In the genomic region with DNA sequence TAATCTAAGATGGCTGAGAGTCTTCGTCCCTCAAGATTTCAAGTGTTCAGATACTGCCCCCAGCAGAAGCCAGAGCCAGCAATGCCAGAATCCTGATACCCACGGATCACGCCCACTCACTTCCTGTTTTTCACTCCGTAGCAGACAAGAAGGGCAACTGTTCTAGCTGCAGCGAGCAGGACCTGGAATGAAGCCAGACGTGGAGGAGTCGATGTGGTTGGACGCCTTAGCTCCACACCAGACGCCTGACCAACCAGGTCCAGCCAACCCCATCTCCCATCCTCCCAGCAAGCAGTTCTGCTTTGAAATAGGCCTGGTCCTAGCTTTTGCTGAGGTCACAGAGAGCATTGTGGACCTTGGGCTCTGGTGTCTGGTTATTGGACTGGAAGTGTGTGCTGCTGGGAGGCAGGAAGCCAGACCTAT, we compare ENCODE assay signal across 9 mouse cellular contexts. TPM values are rescaled to one million over a fixed set of nuclear protein-coding genes. Genes with fewer than 3 reads are reported as not detected.
A peak's percentile ranks its signal among the peaks of the same experiment; 100 is the strongest.
DNase-seq lines count a peak whose midpoint lies in the region; ATAC-seq and TF ChIP-seq lines count a peak whose summit lies in the region.
"Had no signal": no experiment of that assay in that cellular context is flagged by ENCODE, and none has a peak within 500 bp of the region (broad histone marks: within the 10 kb centered on the region; RNA-seq: fewer than 3 reads in every experiment).

No protein-coding gene starts in this region.

- H3K4me3 ChIP-seq in MEL (ENCODE audit: control insufficient read depth in 1 of 2, insufficient read depth in 1 of 2, low read depth in 2 of 2, low read length in 2 of 2) = peak overlapping the region; percentile 13 to 52
- H3K4me3 ChIP-seq in bone marrow macrophage, adult 2 months (ENCODE audit: insufficient read depth, low read length) = peak overlapping the region; percentile 24; the same call in 1 of the 2 replicates
- H3K4me3 ChIP-seq in heart, postnatal 0 days (ENCODE audit: low read depth, low read length) = no peak overlapping the region
- H3K4me3 ChIP-seq in layer of hippocampus, adult 2 months = no peak overlapping the region
- H3K4me3 ChIP-seq in lung, embryonic 16.5 days (ENCODE audit: low read length) = no peak overlapping the region
- no peak overlapping the region for H3K4me3 ChIP-seq in stomach, embryonic 14.5 days (ENCODE audit: low read depth, low read length)
- H3K4me3 ChIP-seq in midbrain, postnatal 0 days (ENCODE audit: low read depth, low read length) = no peak overlapping the region
- H3K4me3 ChIP-seq in hindbrain, embryonic 10.5 days = no peak overlapping the region

- no peak for TF ChIP-seq CTCF in MEL (IDR thresholded peaks at IDR 0.05 in 2 of 3, conservative IDR thresholded peaks at IDR 0.05 in 1 of 3; ENCODE audit: control insufficient read depth in 1 of 3, insufficient read depth in 1 of 3, low read depth in 2 of 3, low read length in 3 of 3, poor library complexity in 1 of 3, severe bottlenecking in 1 of 3)
- no peak for TF ChIP-seq CTCF in bone marrow macrophage, adult 2 months (IDR thresholded peaks at IDR 0.05; ENCODE audit: low read depth, low read length)
- TF ChIP-seq CTCF in heart, postnatal 0 days (IDR thresholded peaks at IDR 0.05; ENCODE audit: low read depth) = no peak
- no peak for TF ChIP-seq CTCF in layer of hippocampus, adult 2 months (conservative IDR thresholded peaks at IDR 0.05)
- TF ChIP-seq CTCF in midbrain, postnatal 0 days (IDR thresholded peaks at IDR 0.05) = no peak

- H3K9me3 ChIP-seq in MEL (replicated peaks; ENCODE audit: insufficient read depth, low read length) = no peaks in the 10 kb centered on the region
- peaks cover 8% of the 10 kb centered on the region for H3K9me3 ChIP-seq in heart, postnatal 0 days (replicated peaks; ENCODE audit: control insufficient read depth, low read length)
- peaks cover 2% of the 10 kb centered on the region; the same call in 1 of the 2 replicates for H3K9me3 ChIP-seq in lung, embryonic 16.5 days (ENCODE audit: control insufficient read depth, low read length)
- peaks cover 7% of the 10 kb centered on the region; the same call in 1 of the 2 replicates for H3K9me3 ChIP-seq in stomach, embryonic 14.5 days (ENCODE audit: control insufficient read depth, low read depth, low read length)
- peaks cover 4% of the 10 kb centered on the region; the same call in 1 of the 2 replicates for H3K9me3 ChIP-seq in midbrain, postnatal 0 days (ENCODE audit: low read length)
- peaks cover 21% of the 10 kb centered on the region for H3K9me3 ChIP-seq in hindbrain, embryonic 10.5 days

- TF ChIP-seq EP300 in MEL (IDR thresholded peaks at IDR 0.05; ENCODE audit: low read depth in 1 of 2, low read length in 2 of 2) = peak; percentile 70 to 73
- no peak for TF ChIP-seq EP300 in heart, postnatal 0 days (IDR thresholded peaks at IDR 0.05; ENCODE audit: low read depth)

- no peaks in the 10 kb centered on the region for H3K27me3 ChIP-seq in MEL (ENCODE audit: control insufficient read depth in 1 of 2, insufficient read depth in 2 of 2, low read length in 2 of 2)
- no peaks in the 10 kb centered on the region for H3K27me3 ChIP-seq in heart, postnatal 0 days (ENCODE audit: control insufficient read depth, insufficient read depth, low read length)
- no peaks in the 10 kb centered on the region for H3K27me3 ChIP-seq in lung, embryonic 16.5 days (ENCODE audit: control insufficient read depth, insufficient read depth, low read depth, low read length)
- H3K27me3 ChIP-seq in stomach, embryonic 14.5 days (ENCODE audit: control insufficient read depth, insufficient read depth, low read length) = no peaks in the 10 kb centered on the region
- H3K27me3 ChIP-seq in midbrain, postnatal 0 days (ENCODE audit: insufficient read depth, low read length) = no peaks in the 10 kb centered on the region
- no peaks in the 10 kb centered on the region for H3K27me3 ChIP-seq in hindbrain, embryonic 10.5 days (ENCODE audit: insufficient read depth, poor library complexity, severe bottlenecking)

- H3K27ac ChIP-seq in MEL (ENCODE audit: control insufficient read depth, low read depth, low read length) = peak overlapping the region; percentile 82
- H3K27ac ChIP-seq in bone marrow macrophage, adult 2 months (ENCODE audit: insufficient read depth, low read depth, low read length) = peak overlapping the region; percentile 97
- H3K27ac ChIP-seq in heart, postnatal 0 days (ENCODE audit: low read depth) = peak overlapping the region; percentile 44; the same call in 1 of the 2 replicates
- H3K27ac ChIP-seq in layer of hippocampus, adult 2 months = peak overlapping the region; percentile 67; the same call in 1 of the 2 replicates
- peak overlapping the region; percentile 72 for H3K27ac ChIP-seq in lung, embryonic 16.5 days (ENCODE audit: low read length)
- H3K27ac ChIP-seq in stomach, embryonic 14.5 days (ENCODE audit: low read length) = no peak overlapping the region
- no peak overlapping the region for H3K27ac ChIP-seq in midbrain, postnatal 0 days (ENCODE audit: low read depth, low read length)
- H3K27ac ChIP-seq in hindbrain, embryonic 10.5 days = no peak overlapping the region

- peaks cover 7% of the 10 kb centered on the region in 2 experiments for H3K4me1 ChIP-seq in MEL (ENCODE audit: control insufficient read depth in 1 of 2, insufficient read depth in 2 of 2, low read length in 2 of 2)
- H3K4me1 ChIP-seq in bone marrow macrophage, adult 2 months (ENCODE audit: control insufficient read depth, insufficient read depth, low read length) = peaks cover 12% of the 10 kb centered on the region
- H3K4me1 ChIP-seq in heart, postnatal 0 days (ENCODE audit: control insufficient read depth, insufficient read depth) = peaks cover 4% of the 10 kb centered on the region; the same call in 1 of the 2 replicates
- H3K4me1 ChIP-seq in lung, embryonic 16.5 days (replicated peaks; ENCODE audit: control insufficient read depth, insufficient read depth, low read length) = peaks cover 5% of the 10 kb centered on the region; the same call in 1 of the 2 replicates
- H3K4me1 ChIP-seq in stomach, embryonic 14.5 days (ENCODE audit: control insufficient read depth, insufficient read depth, low read length) = peaks cover 3% of the 10 kb centered on the region; the same call in 1 of the 2 replicates
- no peaks in the 10 kb centered on the region for H3K4me1 ChIP-seq in midbrain, postnatal 0 days (ENCODE audit: insufficient read depth, low read length)
- H3K4me1 ChIP-seq in hindbrain, embryonic 10.5 days (replicated peaks) = no peaks in the 10 kb centered on the region

- ATAC-seq in heart, postnatal 0 days (ENCODE audit: insufficient read depth, low read depth) = peak; percentile 72
- peak; percentile 92 for ATAC-seq in lung, embryonic 16.5 days (ENCODE audit: low read depth)
- ATAC-seq in stomach, embryonic 14.5 days (ENCODE audit: insufficient number of reproducible peaks, insufficient read depth, low FRiP score, low read depth) = peak; percentile 53; the same call in 1 of the 2 replicates
- ATAC-seq in midbrain, postnatal 0 days (ENCODE audit: low FRiP score) = no peak

- WGBS in heart, postnatal 0 days = 25% methylated on average over 9 of the region's 9 CpGs
- 25% methylated on average over 9 of the region's 9 CpGs for WGBS in lung, embryonic 16.5 days
- 57% methylated on average over 9 of the region's 9 CpGs for WGBS in stomach, embryonic 14.5 days
- 73% methylated on average over 9 of the region's 9 CpGs for WGBS in midbrain, postnatal 0 days
- WGBS in hindbrain, embryonic 10.5 days = 86% methylated on average over 9 of the region's 9 CpGs

- peaks cover 0 to 5% of the 10 kb centered on the region in 2 experiments; a peak in 1 of 4 replicates for H3K36me3 ChIP-seq in MEL (ENCODE audit: control insufficient read depth in 1 of 2, insufficient read depth in 2 of 2, low read length in 2 of 2)
- no peaks in the 10 kb centered on the region for H3K36me3 ChIP-seq in heart, postnatal 0 days (replicated peaks; ENCODE audit: control insufficient read depth, insufficient read depth, low read length)
- H3K36me3 ChIP-seq in lung, embryonic 16.5 days (ENCODE audit: control insufficient read depth, insufficient read depth, low read length) = no peaks in the 10 kb centered on the region
- H3K36me3 ChIP-seq in stomach, embryonic 14.5 days (ENCODE audit: control insufficient read depth, insufficient read depth, low read length) = no peaks in the 10 kb centered on the region
- no peaks in the 10 kb centered on the region for H3K36me3 ChIP-seq in midbrain, postnatal 0 days (ENCODE audit: insufficient read depth, low read length)
- H3K36me3 ChIP-seq in hindbrain, embryonic 10.5 days = no peaks in the 10 kb centered on the region

- peak overlapping the region; percentile 34 for H3K9ac ChIP-seq in MEL (ENCODE audit: control insufficient read depth, low read depth, low read length, poor library complexity, severe bottlenecking)
- 0 out of 2 replicates have a peak overlapping the region, but pooled peaks have one; percentile 6 for H3K9ac ChIP-seq in heart, postnatal 0 days (replicated peaks; ENCODE audit: low read depth, low read length)
- no peak overlapping the region for H3K9ac ChIP-seq in lung, embryonic 16.5 days (ENCODE audit: low read length)
- no peak overlapping the region for H3K9ac ChIP-seq in stomach, embryonic 14.5 days (replicated peaks; ENCODE audit: low read depth, low read length)
- H3K9ac ChIP-seq in midbrain, postnatal 0 days (replicated peaks; ENCODE audit: low read length, poor library complexity, severe bottlenecking) = no peak overlapping the region

- H3K4me2 ChIP-seq in heart, postnatal 0 days (ENCODE audit: low read depth, low read length) = 0 out of 2 replicates have a peak overlapping the region, but pooled peaks have one; percentile 6
- no peak overlapping the region for H3K4me2 ChIP-seq in lung, embryonic 16.5 days (ENCODE audit: low read depth, low read length)
- no peak overlapping the region for H3K4me2 ChIP-seq in stomach, embryonic 14.5 days (replicated peaks; ENCODE audit: low read depth, low read length)
- H3K4me2 ChIP-seq in midbrain, postnatal 0 days (ENCODE audit: low read depth, low read length, poor library complexity, severe bottlenecking) = no peak overlapping the region

- peak; percentile 97 for DNase-seq in MEL (ENCODE audit: low read depth, low spot score)
- DNase-seq in heart, postnatal 0 days (ENCODE audit: low spot score) = peak; percentile 66
- DNase-seq in layer of hippocampus, adult 2 months (ENCODE audit: low spot score in 2 of 2) = peak; percentile 25 to 73
- DNase-seq in midbrain, postnatal 0 days (ENCODE audit: low spot score) = no peak
- DNase-seq in hindbrain, embryonic 10.5 days (ENCODE audit: low spot score) = no peak

- no peaks in the 10 kb centered on the region for H3K79me2 ChIP-seq in MEL (ENCODE audit: control insufficient read depth, insufficient read depth, low read length, poor library complexity)

- peak in 1 of 2 experiments; percentile 58; a peak in 2 of 4 replicates for TF ChIP-seq POLR2A in MEL (IDR thresholded peaks at IDR 0.05; ENCODE audit: control insufficient read depth in 1 of 2, insufficient read depth in 1 of 2, low read depth in 1 of 2, low read length in 2 of 2, poor library complexity in 1 of 2)
- no peak for TF ChIP-seq POLR2A in bone marrow macrophage, adult 2 months (IDR thresholded peaks at IDR 0.05; ENCODE audit: borderline replicate concordance, low read depth, low read length)

- TF ChIP-seq RAD21 in MEL (IDR thresholded peaks at IDR 0.05; ENCODE audit: low read depth, low read length) = no peak

RNA-seq across cellular contexts. Expression of a gene that starts 33.9 kb away (rescaled TPM):
- not detected in 2 replicates for total RNA-seq in MEL (2012; rRNA removed)
- not detected for polyA plus RNA-seq in MEL (2012; ENCODE audit: insufficient read depth in 1 of 2, insufficient read length in 2 of 2, low read depth in 1 of 2, low replicate concordance in 2 of 2, missing spikeins in 1 of 2)
- not detected in 2 replicates for polyA plus RNA-seq in bone marrow macrophage, adult 2 months (2012; ENCODE audit: insufficient read depth, insufficient read length, missing spikeins)
- not detected in 2 replicates for total RNA-seq in heart, postnatal 0 days (2014; rRNA removed; ENCODE audit: low replicate concordance)
- polyA plus RNA-seq in heart, postnatal 0 days (2015; fragmentation: Nextera tagmentation; extraction: Ambion mirVana) = not detected in 2 replicates
- total RNA-seq in layer of hippocampus, adult 2 months (2021) = not detected
- polyA plus RNA-seq in lung, embryonic 16.5 days (2015; fragmentation: Nextera tagmentation; extraction: Ambion mirVana) = 0.10 and 0.38 TPM in 2 replicates
- 0.36 TPM in 2 replicates for polyA plus RNA-seq in stomach, embryonic 14.5 days (2014; fragmentation: Nextera tagmentation; extraction: Ambion mirVana)
- not detected in 2 replicates for total RNA-seq in midbrain, postnatal 0 days (2014; rRNA removed)
- polyA plus RNA-seq in midbrain, postnatal 0 days (2015; fragmentation: Nextera tagmentation; extraction: Ambion mirVana) = not detected in 2 replicates
- polyA plus RNA-seq in hindbrain, embryonic 10.5 days (2016; fragmentation: Nextera tagmentation; extraction: Ambion mirVana) = not detected in 2 replicates
- polyA plus RNA-seq: neural tube, embryonic 11.5 days had no signal

RNA-seq across cellular contexts. Expression of a gene that starts 56.7 kb away (rescaled TPM):
- total RNA-seq in MEL (2012; rRNA removed) = 7.3 and 10.7 TPM in 2 replicates
- 10 to 100 TPM; 24.6 to 56.1 TPM for polyA plus RNA-seq in MEL (2012; ENCODE audit: insufficient read depth in 1 of 2, insufficient read length in 2 of 2, low read depth in 1 of 2, low replicate concordance in 2 of 2, missing spikeins in 1 of 2)
- polyA plus RNA-seq in bone marrow macrophage, adult 2 months (2012; ENCODE audit: insufficient read depth, insufficient read length, missing spikeins) = 34.7 and 37.2 TPM in 2 replicates
- 43.3 and 54.5 TPM in 2 replicates for total RNA-seq in heart, postnatal 0 days (2014; rRNA removed; ENCODE audit: low replicate concordance)
- 16.5 and 19.2 TPM in 2 replicates for polyA plus RNA-seq in heart, postnatal 0 days (2015; fragmentation: Nextera tagmentation; extraction: Ambion mirVana)
- 100 to 1,000 TPM; 103 to 116 TPM for total RNA-seq in layer of hippocampus, adult 2 months (2021)
- 41.2 and 43.6 TPM in 2 replicates for polyA plus RNA-seq in lung, embryonic 16.5 days (2015; fragmentation: Nextera tagmentation; extraction: Ambion mirVana)
- polyA plus RNA-seq in stomach, embryonic 14.5 days (2014; fragmentation: Nextera tagmentation; extraction: Ambion mirVana) = 49.9 and 59.3 TPM in 2 replicates
- 43.1 and 55.2 TPM in 2 replicates for total RNA-seq in midbrain, postnatal 0 days (2014; rRNA removed)
- 18.9 and 28.7 TPM in 2 replicates for polyA plus RNA-seq in midbrain, postnatal 0 days (2015; fragmentation: Nextera tagmentation; extraction: Ambion mirVana)
- 41.8 and 47.2 TPM in 2 replicates for polyA plus RNA-seq in hindbrain, embryonic 10.5 days (2016; fragmentation: Nextera tagmentation; extraction: Ambion mirVana)

Comparison
In these comparisons a context has a peak if more than half of its experiments do, and no peak if none do; other contexts are left out.
1. DNase-seq: peak in MEL (single experiment), heart, postnatal 0 days (single experiment) and layer of hippocampus, adult 2 months (2 of 2); none in midbrain, postnatal 0 days (single experiment) and hindbrain, embryonic 10.5 days (single experiment).
2. H3K27ac ChIP-seq: peak in MEL (single experiment), bone marrow macrophage, adult 2 months (single experiment), heart, postnatal 0 days (single experiment), layer of hippocampus, adult 2 months (single experiment) and lung, embryonic 16.5 days (single experiment); none in stomach, embryonic 14.5 days (single experiment), midbrain, postnatal 0 days (single experiment) and hindbrain, embryonic 10.5 days (single experiment).
3. H3K4me3 ChIP-seq: peak in MEL (2 of 2) and bone marrow macrophage, adult 2 months (single experiment); none in heart, postnatal 0 days (single experiment), layer of hippocampus, adult 2 months (single experiment), lung, embryonic 16.5 days (single experiment), stomach, embryonic 14.5 days (single experiment), midbrain, postnatal 0 days (single experiment) and hindbrain, embryonic 10.5 days (single experiment).
4. H3K9ac ChIP-seq: peak in MEL (single experiment) and heart, postnatal 0 days (single experiment); none in lung, embryonic 16.5 days (single experiment), stomach, embryonic 14.5 days (single experiment) and midbrain, postnatal 0 days (single experiment).